Mouse (Mus musculus): ENCODE measurements around the gene Dnajc19.

Gene Dnajc19

GRCm38 (mm10) chr3:34021259-34021828 is 59.8 kb downstream of the Dnajc19 start:
- WGBS: 38% methylated on average over 4 of the region's 4 CpGs

GRCm38 (mm10) chr3:34020382-34021258 is 60.5 kb downstream of the Dnajc19 start:
- WGBS: under 1% methylated on average over 49 of the region's 70 CpGs

GRCm38 (mm10) chr3:34019540-34020381 is 61.4 kb downstream of the Dnajc19 start, which contains the start of gene Fxr1:
Gene Fxr1, plus strand, starts transcription at chr3:34019943.
- WGBS: under 1% methylated on average over 79 of the region's 97 CpGs

- 61% methylated on average over 6 of the region's 6 CpGs for WGBS
These were observed 72.9 kb downstream of the Dnajc19 start for GRCm38 (mm10) chr3:34008191-34008590.

- WGBS: 70% methylated on average over 4 of the region's 4 CpGs
These were observed 73.5 kb downstream of the Dnajc19 start for GRCm38 (mm10) chr3:34007611-34008010.

GRCm38 (mm10) chr3:34006824-34007223 is 74.3 kb downstream of the Dnajc19 start:
- WGBS: 81% methylated on average over 3 of the region's 3 CpGs

- 53% methylated on average over 2 of the region's 2 CpGs for WGBS
These were observed 74.8 kb downstream of the Dnajc19 start for GRCm38 (mm10) chr3:34006301-34006700.

Measured in cerebral cortex, adult 2 months (tissue).